Mouse (Mus musculus): ENCODE data around the gene Defa22. TPM values are rescaled to one million over a fixed set of nuclear protein-coding genes. Genes with fewer than 3 reads are reported as not detected.

Defa22 gene
- not detected in 2 replicates for polyA plus RNA-seq (2012; ENCODE audit: low replicate concordance)

GRCm38 (mm10) chr8:21161977-21162376 is at the start of gene Defa22:
Defa22 (plus strand) TSS chr8:21162277.

DNA sequence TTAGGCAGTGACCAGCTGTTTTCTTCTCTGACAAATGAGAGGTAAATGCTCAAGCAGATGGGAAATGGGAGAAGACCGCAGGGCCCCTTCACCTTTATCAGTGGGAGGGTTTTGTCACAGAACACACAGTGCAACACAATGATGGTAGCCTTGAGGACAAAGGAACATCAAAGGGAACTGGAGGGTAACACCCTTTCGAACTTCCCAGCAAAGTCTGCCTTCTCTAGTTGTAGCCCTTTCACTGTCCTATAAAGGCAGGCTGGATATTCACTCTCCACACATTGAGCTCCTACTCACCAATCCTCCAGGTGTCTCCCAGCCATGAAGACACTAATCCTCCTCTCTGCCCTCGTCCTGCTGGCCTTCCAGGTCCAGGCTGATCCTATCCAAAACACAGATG is 27.7 kb upstream of the Defa22 start, which contains the start of gene Defa30:
Gene Defa30 (plus strand): TSS at position 301 of the 400 bp plus-strand sequence.

DNA sequence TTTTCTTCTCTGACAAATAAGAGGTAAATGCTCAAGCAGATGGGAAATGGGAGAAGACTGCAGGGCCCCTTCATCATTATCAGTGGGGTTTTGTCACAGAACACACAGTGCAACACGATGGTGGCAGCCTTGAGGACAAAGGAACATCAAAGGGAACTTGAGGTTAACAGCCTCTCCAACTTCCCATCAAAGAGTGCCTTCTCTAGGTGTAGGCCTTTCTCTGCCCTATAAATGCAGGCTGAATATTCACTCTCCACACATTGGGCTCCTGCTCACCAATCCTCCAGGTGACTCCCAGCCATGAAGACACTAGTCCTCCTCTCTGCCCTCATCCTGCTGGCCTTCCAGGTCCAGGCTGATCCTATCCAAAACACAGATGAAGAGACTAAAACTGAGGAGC is 29.2 kb downstream of the Defa22 start, which contains the start of gene Defa31:
Gene Defa31 (plus strand): TSS at position 301 of the 400 bp plus-strand sequence.

DNA sequence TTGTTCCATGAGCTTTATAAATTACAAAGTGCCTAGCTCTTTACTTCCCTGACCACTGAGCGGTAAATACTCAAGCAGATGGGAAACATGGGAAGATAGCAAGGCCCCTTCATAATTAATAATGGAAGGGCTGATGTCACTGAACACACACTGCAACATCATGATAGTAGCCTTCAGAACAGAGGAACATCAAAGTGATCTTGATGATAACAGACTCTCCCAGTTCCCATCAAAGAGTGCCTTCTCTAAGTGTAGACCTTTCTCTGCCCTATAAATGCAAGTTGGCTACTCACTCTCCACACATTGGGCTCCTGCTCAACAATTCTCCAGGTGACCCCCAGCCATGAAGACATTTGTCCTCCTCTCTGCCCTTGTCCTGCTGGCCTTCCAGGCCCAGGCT is 39.2 kb downstream of the Defa22 start, which contains the start of gene Gm15293:
Gene Gm15293 (plus strand): TSS at position 301 of the 400 bp plus-strand sequence.

Other genes with a start within 250 kb of the Defa22 start
- not detected in 2 replicates for gene Gm6040, start 240.2 kb upstream of the Defa22 start, polyA plus RNA-seq (2012; ENCODE audit: low replicate concordance)
- gene AY761185, start 217.6 kb upstream of the Defa22 start, polyA plus RNA-seq (2012; ENCODE audit: low replicate concordance): not detected in 2 replicates
- gene Defa21, start 136.7 kb upstream of the Defa22 start, polyA plus RNA-seq (2012; ENCODE audit: low replicate concordance): not detected in 2 replicates
- not detected in 2 replicates for gene Defa23, start 107.2 kb upstream of the Defa22 start, polyA plus RNA-seq (2012; ENCODE audit: low replicate concordance)
- not detected in 2 replicates for gene Defa35, start 97.2 kb upstream of the Defa22 start, polyA plus RNA-seq (2012; ENCODE audit: low replicate concordance)
- not detected in 2 replicates for gene Defa25, start 77.8 kb upstream of the Defa22 start, polyA plus RNA-seq (2012; ENCODE audit: low replicate concordance)
- not detected in 2 replicates for gene Gm14851, start 66.2 kb upstream of the Defa22 start, polyA plus RNA-seq (2012; ENCODE audit: low replicate concordance)
- not detected in 2 replicates for gene Defa30, start 27.6 kb upstream of the Defa22 start, polyA plus RNA-seq (2012; ENCODE audit: low replicate concordance)
- not detected in 2 replicates for gene Defa31, start 29.3 kb downstream of the Defa22 start, polyA plus RNA-seq (2012; ENCODE audit: low replicate concordance)
- gene Gm15293, start 39.3 kb downstream of the Defa22 start, polyA plus RNA-seq (2012; ENCODE audit: low replicate concordance): not detected in 2 replicates
- gene Gm15292, start 87.5 kb downstream of the Defa22 start, polyA plus RNA-seq (2012; ENCODE audit: low replicate concordance): not detected in 2 replicates
- not detected in 2 replicates for gene Defa27, start 153.3 kb downstream of the Defa22 start, polyA plus RNA-seq (2012; ENCODE audit: low replicate concordance)
- not detected in 2 replicates for gene Defa29, start 164.7 kb downstream of the Defa22 start, polyA plus RNA-seq (2012; ENCODE audit: low replicate concordance)
- gene Defa2, start 216.2 kb downstream of the Defa22 start, polyA plus RNA-seq (2012; ENCODE audit: low replicate concordance): not detected in 2 replicates
- gene Defa33, start 229.5 kb downstream of the Defa22 start, polyA plus RNA-seq (2012; ENCODE audit: low replicate concordance): not detected in 2 replicates

All from hematopoietic multipotent progenitor cell, adult 10-12 weeks (in vitro differentiated cells).